Comparison of ENCODE assay signal across 11 mouse cellular contexts in genomic region chr11:75240158-75240934, GRCm38 (mm10). TPM values are rescaled to one million over a fixed set of nuclear protein-coding genes. Genes with fewer than 3 reads are reported as not detected.
DNase-seq lines count a peak whose midpoint lies in the region; ATAC-seq lines count a peak whose summit lies in the region.
"Had no signal": no experiment of that assay in that cellular context is flagged by ENCODE, and none has a peak within 500 bp of the region (broad histone marks: within the 10 kb centered on the region; RNA-seq: fewer than 3 reads in every experiment).

No protein-coding gene starts in this region.

- peak; percentile 96 for DNase-seq in heart, adult 11 months
- no peak for DNase-seq in heart, postnatal 25 days (ENCODE audit: low spot score)
- DNase-seq in cerebellum, adult 9-10 months: peak; percentile 96
- DNase-seq in lung, postnatal 10 days: peak; percentile 77
- DNase-seq in spleen, adult 12 weeks (ENCODE audit: low spot score): no peak
- DNase-seq in midbrain, embryonic 10.5 days (ENCODE audit: low spot score): no peak
- DNase-seq in adrenal gland, postnatal 25 days: no peak
- DNase-seq: B cell, adult 2 months; kidney, adult 18-20 months had no signal

- H3K9ac ChIP-seq in heart, embryonic 16.5 days (ENCODE audit: low read length): no peak overlapping the region

- no peaks in the 10 kb centered on the region for H3K9me3 ChIP-seq in heart, embryonic 16.5 days (replicated peaks; ENCODE audit: control insufficient read depth, low read length)
- H3K9me3 ChIP-seq in midbrain, embryonic 10.5 days (replicated peaks): no peaks in the 10 kb centered on the region

- intact Hi-C loops in heart, postnatal 25 days (cut with DNase I): no loop called here

- H3K27ac ChIP-seq in heart, embryonic 16.5 days (ENCODE audit: low read length): peak overlapping the region; percentile 90
- H3K27ac ChIP-seq in midbrain, embryonic 10.5 days (replicated peaks): no peak overlapping the region
- H3K27ac ChIP-seq: macrophage had no signal

- H3K36me3 ChIP-seq in heart, embryonic 16.5 days (ENCODE audit: control insufficient read depth, insufficient read depth): no peaks in the 10 kb centered on the region
- no peaks in the 10 kb centered on the region for H3K36me3 ChIP-seq in midbrain, embryonic 10.5 days

- no peaks in the 10 kb centered on the region for H3K27me3 ChIP-seq in heart, embryonic 16.5 days (ENCODE audit: control insufficient read depth, insufficient read depth, low read length)
- peaks cover 12% of the 10 kb centered on the region for H3K27me3 ChIP-seq in midbrain, embryonic 10.5 days (ENCODE audit: low read depth, poor library complexity, severe bottlenecking)

- 37% methylated on average over 13 of the region's 13 CpGs for WGBS in heart, embryonic 16.5 days
- 84% methylated on average over 13 of the region's 13 CpGs for WGBS in midbrain, embryonic 10.5 days

- peaks cover 39% of the 10 kb centered on the region for H3K4me1 ChIP-seq in heart, embryonic 16.5 days (ENCODE audit: control insufficient read depth, insufficient read depth, low read length)
- H3K4me1 ChIP-seq in midbrain, embryonic 10.5 days: peaks cover 19% of the 10 kb centered on the region

- H3K4me2 ChIP-seq in heart, embryonic 16.5 days (ENCODE audit: low read depth, low read length): peak overlapping the region; percentile 17; the same call in 1 of the 2 replicates

- ATAC-seq in heart, embryonic 16.5 days (replicated peaks; ENCODE audit: extremely low read depth, insufficient read depth, low FRiP score): peak; percentile 73

- H3K4me3 ChIP-seq in heart, embryonic 16.5 days (ENCODE audit: low read length): no peak overlapping the region
- no peak overlapping the region for H3K4me3 ChIP-seq in midbrain, embryonic 10.5 days

RNA-seq across cellular contexts. Expression of gene Rtn4rl1, which starts 46.8 kb away (rescaled TPM):
- 1 to 10 TPM; 9.7 to 9.8 TPM for total RNA-seq in heart, postnatal 25 days (2021)
- 12.4 and 13.1 TPM in 2 replicates for polyA plus RNA-seq in heart, embryonic 16.5 days (2015; fragmentation: Nextera tagmentation; extraction: Ambion mirVana)
- 2.3 and 3.0 TPM in 2 replicates for polyA plus RNA-seq in midbrain, embryonic 10.5 days (2016; fragmentation: Nextera tagmentation; extraction: Ambion mirVana)
- total RNA-seq in adrenal gland, postnatal 25 days (2021): 37.8 and 42.2 TPM in 2 replicates

RNA-seq across cellular contexts. Expression of gene Dph1, which starts 49.3 kb away (rescaled TPM):
- total RNA-seq in heart, postnatal 25 days (2021): 1 to 10 TPM; 7.4 to 9.0 TPM
- 19.7 and 21.0 TPM in 2 replicates for polyA plus RNA-seq in heart, embryonic 16.5 days (2015; fragmentation: Nextera tagmentation; extraction: Ambion mirVana)
- 25.4 and 27.3 TPM in 2 replicates for polyA plus RNA-seq in midbrain, embryonic 10.5 days (2016; fragmentation: Nextera tagmentation; extraction: Ambion mirVana)
- total RNA-seq in adrenal gland, postnatal 25 days (2021): 29.2 and 34.4 TPM in 2 replicates

Comparison
In these comparisons a context has a peak if more than half of its experiments do, and no peak if none do; other contexts are left out.
1. DNase-seq: peak in heart, adult 11 months (single experiment), cerebellum, adult 9-10 months (single experiment) and lung, postnatal 10 days (single experiment); none in heart, postnatal 25 days (single experiment), spleen, adult 12 weeks (single experiment), midbrain, embryonic 10.5 days (single experiment) and adrenal gland, postnatal 25 days (single experiment).